In the genomic region with DNA sequence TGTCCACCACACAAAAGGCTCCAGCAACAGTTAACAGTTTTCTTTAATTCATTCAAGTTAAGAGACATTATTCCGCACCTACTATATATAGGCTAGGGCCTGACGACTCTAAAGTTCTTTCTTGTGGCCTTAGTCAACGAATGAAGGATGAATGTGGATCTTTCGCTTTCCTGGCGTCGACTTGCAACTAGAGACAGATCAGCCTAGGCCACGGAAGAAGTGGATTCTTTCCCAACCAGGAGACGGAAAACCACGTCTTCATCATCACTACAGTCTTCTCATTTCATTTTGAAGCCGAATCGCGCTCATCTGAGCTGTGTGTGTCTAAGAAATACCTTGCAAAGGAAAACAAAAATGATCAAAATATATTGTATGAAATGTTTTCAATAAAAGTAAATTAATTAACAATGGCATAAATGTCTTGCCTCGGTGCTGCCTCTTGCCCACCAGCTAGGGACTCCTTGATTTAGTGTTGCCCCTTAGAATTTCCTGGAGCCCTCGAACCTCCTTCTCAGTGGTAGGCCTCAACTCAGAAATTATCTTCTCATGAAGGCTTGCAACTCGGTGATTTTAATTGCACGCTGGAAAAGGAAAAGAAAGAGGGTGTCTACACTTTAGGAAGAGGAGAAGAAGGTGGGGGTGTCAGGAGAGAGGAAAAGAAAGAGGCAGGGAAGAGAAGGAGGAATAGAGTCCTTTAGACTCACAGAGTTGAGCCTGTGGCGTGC, we compare ENCODE assay signal across 8 mouse cellular contexts. TPM values are rescaled to one million over a fixed set of nuclear protein-coding genes. Genes with fewer than 3 reads are reported as not detected.
DNase-seq lines count a peak whose midpoint lies in the region; ATAC-seq and TF ChIP-seq lines count a peak whose summit lies in the region.

No protein-coding gene starts in this region.

- peaks cover 14% of the 10 kb centered on the region for H3K27me3 ChIP-seq in erythroblast, embryonic 14.5 days (ENCODE audit: control insufficient read depth)
- H3K27me3 ChIP-seq in E14TG2a.4 (ENCODE audit: insufficient read depth, low read length) = no peaks in the 10 kb centered on the region
- H3K27me3 ChIP-seq in forebrain, embryonic 14.5 days (replicated peaks; ENCODE audit: control insufficient read depth, insufficient read depth, low read length) = 0 out of 2 replicates have a peak, but pooled peaks cover 2% of the 10 kb centered on the region
- no peaks in the 10 kb centered on the region; the same call in 1 of the 2 replicates for H3K27me3 ChIP-seq in liver, embryonic 14.5 days (ENCODE audit: control insufficient read depth, insufficient read depth, low read length)

- no peak for DNase-seq in forebrain, embryonic 14.5 days (ENCODE audit: low spot score)
- no peak for DNase-seq in liver, embryonic 14.5 days (ENCODE audit: low read depth in 3 of 3, low spot score in 3 of 3)
- no peak for DNase-seq in thymus, postnatal 0 days (ENCODE audit: low spot score)
- no peak for DNase-seq in right cerebral cortex, postnatal 4 days

- ATAC-seq in erythroblast, adult 5-6 weeks (replicated peaks; ENCODE audit: low FRiP score, poor library complexity, severe bottlenecking) = no peak
- ATAC-seq in forebrain, embryonic 14.5 days = no peak
- ATAC-seq in liver, embryonic 14.5 days (ENCODE audit: insufficient read depth) = no peak
- ATAC-seq in frontal cortex, adult (ENCODE audit: low TSS enrichment) = no peak

- H3K9me3 ChIP-seq in erythroblast, embryonic 14.5 days (ENCODE audit: control insufficient read depth, low read length) = no peaks in the 10 kb centered on the region
- H3K9me3 ChIP-seq in E14TG2a.4 (ENCODE audit: low read length) = no peaks in the 10 kb centered on the region
- no peaks in the 10 kb centered on the region for H3K9me3 ChIP-seq in forebrain, embryonic 14.5 days (replicated peaks; ENCODE audit: control insufficient read depth, low read length)
- H3K9me3 ChIP-seq in liver, embryonic 14.5 days (ENCODE audit: control insufficient read depth, low read length) = no peaks in the 10 kb centered on the region

- peak overlapping the region; percentile 89 for H3K4me2 ChIP-seq in forebrain, embryonic 14.5 days (ENCODE audit: low read length)
- peak overlapping the region; percentile 99 for H3K4me2 ChIP-seq in liver, embryonic 14.5 days (ENCODE audit: low read depth)

- H3K4me1 ChIP-seq in erythroblast, embryonic 14.5 days (ENCODE audit: control insufficient read depth) = peaks cover 62% of the 10 kb centered on the region
- H3K4me1 ChIP-seq in E14TG2a.4 (replicated peaks; ENCODE audit: low read depth, low read length) = peaks cover 43% of the 10 kb centered on the region
- peaks cover 4% of the 10 kb centered on the region; the same call in 1 of the 2 replicates for H3K4me1 ChIP-seq in forebrain, embryonic 14.5 days (ENCODE audit: control insufficient read depth, insufficient read depth, low read length)
- peaks cover 8 to 19% of the 10 kb centered on the region in 2 experiments for H3K4me1 ChIP-seq in liver, embryonic 14.5 days (replicated peaks; ENCODE audit: control insufficient read depth in 2 of 2, insufficient read depth in 2 of 2, low read length in 1 of 2)

- H3K36me3 ChIP-seq in erythroblast, embryonic 14.5 days (ENCODE audit: control insufficient read depth) = no peaks in the 10 kb centered on the region
- no peaks in the 10 kb centered on the region for H3K36me3 ChIP-seq in E14TG2a.4 (ENCODE audit: insufficient read depth, low read length)
- H3K36me3 ChIP-seq in forebrain, embryonic 14.5 days (ENCODE audit: control insufficient read depth, insufficient read depth, low read length) = no peaks in the 10 kb centered on the region
- H3K36me3 ChIP-seq in liver, embryonic 14.5 days (replicated peaks; ENCODE audit: control insufficient read depth, insufficient read depth, low read depth) = no peaks in the 10 kb centered on the region

- H3K4me3 ChIP-seq in erythroblast, embryonic 14.5 days (replicated peaks) = peak overlapping the region; percentile 80
- peak overlapping the region; percentile 80 for H3K4me3 ChIP-seq in E14TG2a.4 (replicated peaks; ENCODE audit: low read length)
- peak overlapping the region; percentile 53 for H3K4me3 ChIP-seq in forebrain, embryonic 14.5 days (ENCODE audit: low read depth, low read length)
- H3K4me3 ChIP-seq in liver, embryonic 14.5 days (ENCODE audit: insufficient read depth in 1 of 2, low read depth in 2 of 2, low read length in 2 of 2) = peak overlapping the region; percentile 77 to 98

- WGBS in forebrain, embryonic 14.5 days = 40% methylated on average over 17 of the region's 17 CpGs
- 54% methylated on average over 17 of the region's 17 CpGs for WGBS in liver, embryonic 14.5 days (ENCODE audit: insufficient replicate concordance)

- no peak for TF ChIP-seq EP300 in liver, embryonic 14.5 days (IDR thresholded peaks at IDR 0.05; ENCODE audit: low read depth)

- no peak for TF ChIP-seq CTCF in E14TG2a.4 (conservative IDR thresholded peaks at IDR 0.05; ENCODE audit: low read length)
- TF ChIP-seq CTCF in liver, embryonic 14.5 days (IDR thresholded peaks at IDR 0.05; ENCODE audit: low read depth) = no peak

- H3K27ac ChIP-seq in forebrain, embryonic 14.5 days (ENCODE audit: low read depth, low read length) = no peak overlapping the region
- no peak overlapping the region for H3K27ac ChIP-seq in liver, embryonic 14.5 days

- peak overlapping the region; percentile 32; the same call in 1 of the 2 replicates for H3K9ac ChIP-seq in forebrain, embryonic 14.5 days (ENCODE audit: low read length)
- H3K9ac ChIP-seq in liver, embryonic 14.5 days (replicated peaks) = 0 out of 2 replicates have a peak overlapping the region, but pooled peaks have one; percentile 5

RNA-seq across cellular contexts. Expression of gene Trim27, which starts 8.7 kb away (rescaled TPM):
- 7.6 and 8.7 TPM in 2 replicates for polyA plus RNA-seq in erythroblast, embryonic 14.5 days (2012)
- 11.9 and 18.4 TPM in 2 replicates for total RNA-seq in erythroblast, adult 5-6 weeks (2015; ENCODE audit: low replicate concordance)
- total RNA-seq in erythroblast, adult 5-6 weeks (2017; ENCODE audit: low replicate concordance) = 37.4 and 42.5 TPM in 2 replicates
- 80.7 and 82.3 TPM in 2 replicates for polyA plus RNA-seq in forebrain, embryonic 14.5 days (2014; fragmentation: Nextera tagmentation; extraction: Ambion mirVana)
- 28.0 and 36.9 TPM in 2 replicates for polyA plus RNA-seq in liver, embryonic 14.5 days (2012; rRNA removed)
- polyA plus RNA-seq in liver, embryonic 14.5 days (2014; fragmentation: Nextera tagmentation; extraction: Ambion mirVana) = 50.9 and 56.1 TPM in 2 replicates
- polyA plus RNA-seq in thymus, postnatal 0 days (2015; fragmentation: Nextera tagmentation; extraction: Ambion mirVana) = 160 and 174 TPM in 2 replicates

RNA-seq across cellular contexts. Expression of gene Olfr1368, which starts 24.9 kb away (rescaled TPM):
- polyA plus RNA-seq in erythroblast, embryonic 14.5 days (2012) = not detected in 2 replicates
- not detected in 2 replicates for total RNA-seq in erythroblast, adult 5-6 weeks (2015; ENCODE audit: low replicate concordance)
- not detected in 2 replicates for total RNA-seq in erythroblast, adult 5-6 weeks (2017; ENCODE audit: low replicate concordance)
- not detected in 2 replicates for polyA plus RNA-seq in forebrain, embryonic 14.5 days (2014; fragmentation: Nextera tagmentation; extraction: Ambion mirVana)
- polyA plus RNA-seq in liver, embryonic 14.5 days (2012; rRNA removed) = not detected in 2 replicates
- polyA plus RNA-seq in liver, embryonic 14.5 days (2014; fragmentation: Nextera tagmentation; extraction: Ambion mirVana) = not detected in 2 replicates
- not detected in 2 replicates for polyA plus RNA-seq in thymus, postnatal 0 days (2015; fragmentation: Nextera tagmentation; extraction: Ambion mirVana)

RNA-seq across cellular contexts. Expression of gene Olfr263, which starts 41.2 kb away (rescaled TPM):
- not detected in 2 replicates for polyA plus RNA-seq in erythroblast, embryonic 14.5 days (2012)
- total RNA-seq in erythroblast, adult 5-6 weeks (2015; ENCODE audit: low replicate concordance) = not detected in 2 replicates
- total RNA-seq in erythroblast, adult 5-6 weeks (2017; ENCODE audit: low replicate concordance) = not detected in 2 replicates
- polyA plus RNA-seq in forebrain, embryonic 14.5 days (2014; fragmentation: Nextera tagmentation; extraction: Ambion mirVana) = not detected in 2 replicates
- polyA plus RNA-seq in liver, embryonic 14.5 days (2012; rRNA removed) = not detected in 2 replicates
- not detected in 2 replicates for polyA plus RNA-seq in liver, embryonic 14.5 days (2014; fragmentation: Nextera tagmentation; extraction: Ambion mirVana)
- polyA plus RNA-seq in thymus, postnatal 0 days (2015; fragmentation: Nextera tagmentation; extraction: Ambion mirVana) = not detected in 2 replicates

RNA-seq across cellular contexts. Expression of gene Olfr1369-ps1, which starts 59.3 kb away (rescaled TPM):
- not detected in 2 replicates for polyA plus RNA-seq in erythroblast, embryonic 14.5 days (2012)
- not detected in 2 replicates for total RNA-seq in erythroblast, adult 5-6 weeks (2015; ENCODE audit: low replicate concordance)
- total RNA-seq in erythroblast, adult 5-6 weeks (2017; ENCODE audit: low replicate concordance) = not detected in 2 replicates
- not detected in 2 replicates for polyA plus RNA-seq in forebrain, embryonic 14.5 days (2014; fragmentation: Nextera tagmentation; extraction: Ambion mirVana)
- not detected in 2 replicates for polyA plus RNA-seq in liver, embryonic 14.5 days (2012; rRNA removed)
- polyA plus RNA-seq in liver, embryonic 14.5 days (2014; fragmentation: Nextera tagmentation; extraction: Ambion mirVana) = 0.03 TPM in 1 of 2 replicates, not detected in the other
- 0.14 and 0.18 TPM in 2 replicates for polyA plus RNA-seq in thymus, postnatal 0 days (2015; fragmentation: Nextera tagmentation; extraction: Ambion mirVana)
